Comparison of ENCODE assay signal across 12 mouse cellular contexts in genomic region chr4:140038586-140039411, GRCm38 (mm10).
DNase-seq lines count a peak whose midpoint lies in the region; ATAC-seq and TF ChIP-seq lines count a peak whose summit lies in the region.
"Had no signal": no experiment of that assay in that cellular context is flagged by ENCODE, and none has a peak within 500 bp of the region (broad histone marks: within the 10 kb centered on the region; RNA-seq: fewer than 3 reads in every experiment).

No protein-coding gene starts in this region.

- no peaks in the 10 kb centered on the region for H3K4me1 ChIP-seq in kidney, postnatal 0 days (replicated peaks; ENCODE audit: insufficient read depth, low read length)
- H3K4me1 ChIP-seq in hindbrain, embryonic 12.5 days, result peaks cover 24% of the 10 kb centered on the region
- H3K4me1 ChIP-seq in midbrain, embryonic 16.5 days (ENCODE audit: control insufficient read depth, insufficient read depth, low read length), result peaks cover 25% of the 10 kb centered on the region

- no peaks in the 10 kb centered on the region for H3K36me3 ChIP-seq in kidney, postnatal 0 days (ENCODE audit: insufficient read depth, low read length)
- no peaks in the 10 kb centered on the region for H3K36me3 ChIP-seq in hindbrain, embryonic 12.5 days
- H3K36me3 ChIP-seq in midbrain, embryonic 16.5 days (ENCODE audit: control insufficient read depth, insufficient read depth, low read length), result no peaks in the 10 kb centered on the region

- no peak overlapping the region for H3K4me3 ChIP-seq in kidney, postnatal 0 days (replicated peaks; ENCODE audit: low read depth, low read length)
- no peak overlapping the region for H3K4me3 ChIP-seq in hindbrain, embryonic 12.5 days
- no peak overlapping the region for H3K4me3 ChIP-seq in midbrain, embryonic 16.5 days (ENCODE audit: low read depth, low read length)

- H3K4me2 ChIP-seq in kidney, postnatal 0 days (ENCODE audit: low read length), result no peak overlapping the region
- H3K4me2 ChIP-seq in hindbrain, embryonic 12.5 days (replicated peaks), result peak overlapping the region; percentile 16; the same call in 1 of the 2 replicates
- H3K4me2 ChIP-seq in midbrain, embryonic 16.5 days (ENCODE audit: low read length), result peak overlapping the region; percentile 5; the same call in 1 of the 2 replicates

- 0 out of 2 replicates have a peak, but pooled peaks have one; percentile 7 for ATAC-seq in kidney, postnatal 0 days (replicated peaks; ENCODE audit: low FRiP score, low read depth)
- no peak for ATAC-seq in hindbrain, embryonic 12.5 days (ENCODE audit: low FRiP score)
- no peak for ATAC-seq in midbrain, embryonic 16.5 days

- no peak overlapping the region for H3K9ac ChIP-seq in kidney, postnatal 0 days (ENCODE audit: low read depth, low read length)
- H3K9ac ChIP-seq in hindbrain, embryonic 12.5 days, result no peak overlapping the region
- H3K9ac ChIP-seq in midbrain, embryonic 16.5 days (ENCODE audit: low read depth, low read length), result 0 out of 2 replicates have a peak overlapping the region, but pooled peaks have one; percentile 20

- H3K27me3 ChIP-seq in kidney, postnatal 0 days (ENCODE audit: insufficient read depth, low read length), result 0 out of 2 replicates have a peak, but pooled peaks cover 12% of the 10 kb centered on the region
- H3K27me3 ChIP-seq in hindbrain, embryonic 12.5 days, result peaks cover 55% of the 10 kb centered on the region
- no peaks in the 10 kb centered on the region; the same call in 1 of the 2 replicates for H3K27me3 ChIP-seq in midbrain, embryonic 16.5 days (ENCODE audit: control insufficient read depth, insufficient read depth, low read depth, low read length)
- H3K27me3 ChIP-seq: CH12.LX had no signal

- TF ChIP-seq CTCF in kidney, postnatal 0 days (IDR thresholded peaks at IDR 0.05; ENCODE audit: low read depth), result no peak

- DNase-seq in kidney, postnatal 0 days (ENCODE audit: low spot score), result no peak
- DNase-seq in kidney, adult 18-20 months, result no peak
- peak; percentile 48 to 52 for DNase-seq in cerebellum, postnatal 14 days
- DNase-seq in spleen, adult 18-20 months, result no peak
- no peak for DNase-seq in adrenal gland, adult 8-10 months
- DNase-seq in c-Kit-positive CD71-positive TER-119-positive erythroid progenitor cells, embryonic 14.5 days (ENCODE audit: low spot score), result no peak
- DNase-seq: gastrocnemius, postnatal 10 days; lung, adult 2 months; thymus, adult 2 months had no signal

- no peak overlapping the region for H3K27ac ChIP-seq in kidney, postnatal 0 days
- H3K27ac ChIP-seq in hindbrain, embryonic 12.5 days, result no peak overlapping the region
- peak overlapping the region; percentile 55; the same call in 1 of the 2 replicates for H3K27ac ChIP-seq in midbrain, embryonic 16.5 days (ENCODE audit: low read length)

- WGBS in kidney, postnatal 0 days, result 8% methylated on average over 26 of the region's 26 CpGs
- WGBS in hindbrain, embryonic 12.5 days, result 6% methylated on average over 26 of the region's 26 CpGs
- 6% methylated on average over 26 of the region's 26 CpGs for WGBS in midbrain, embryonic 16.5 days

- H3K9me3 ChIP-seq in kidney, postnatal 0 days (replicated peaks; ENCODE audit: low read length), result no peaks in the 10 kb centered on the region
- H3K9me3 ChIP-seq in hindbrain, embryonic 12.5 days (replicated peaks), result peaks cover 6% of the 10 kb centered on the region
- H3K9me3 ChIP-seq in midbrain, embryonic 16.5 days (replicated peaks; ENCODE audit: control insufficient read depth, low read length, poor library complexity, severe bottlenecking), result peaks cover 3% of the 10 kb centered on the region; the same call in 1 of the 2 replicates

Comparison
In these comparisons a context has a peak if more than half of its experiments do, and no peak if none do; other contexts are left out.
1. DNase-seq: peak in cerebellum, postnatal 14 days (2 of 2); none in kidney, postnatal 0 days (single experiment), kidney, adult 18-20 months (single experiment), spleen, adult 18-20 months (0 of 2), adrenal gland, adult 8-10 months (single experiment) and c-Kit-positive CD71-positive TER-119-positive erythroid progenitor cells, embryonic 14.5 days (single experiment).